Mouse (Mus musculus) kidney, adult 18-20 months (tissue): ENCODE results near the gene Prkar2a.

Experiments used
- DNase-seq: peaks from one replicate; pipeline ENCODE4 v3.0.0; 2021

Gene Prkar2a

GRCm38 (mm10) chr9:108692226-108693041, 3.3 kb downstream of the Prkar2a start:
- peak; percentile 73 for DNase-seq

- no peak for DNase-seq
Observed at GRCm38 (mm10) chr9:108693946-108694345, 4.8 kb downstream of the Prkar2a start.

- DNase-seq, result no peak
Observed at GRCm38 (mm10) chr9:108694533-108694932, 5.4 kb downstream of the Prkar2a start.

- DNase-seq, result no peak
Observed at GRCm38 (mm10) chr9:108702476-108702875, 13.4 kb downstream of the Prkar2a start.

- no peak for DNase-seq
Observed at GRCm38 (mm10) chr9:108703373-108704110, 14.4 kb downstream of the Prkar2a start.

GRCm38 (mm10) chr9:108704591-108704990, 15.5 kb downstream of the Prkar2a start:
- DNase-seq, result no peak

- DNase-seq, result no peak
Observed at GRCm38 (mm10) chr9:108707212-108707611, 18.1 kb downstream of the Prkar2a start.

DNA sequence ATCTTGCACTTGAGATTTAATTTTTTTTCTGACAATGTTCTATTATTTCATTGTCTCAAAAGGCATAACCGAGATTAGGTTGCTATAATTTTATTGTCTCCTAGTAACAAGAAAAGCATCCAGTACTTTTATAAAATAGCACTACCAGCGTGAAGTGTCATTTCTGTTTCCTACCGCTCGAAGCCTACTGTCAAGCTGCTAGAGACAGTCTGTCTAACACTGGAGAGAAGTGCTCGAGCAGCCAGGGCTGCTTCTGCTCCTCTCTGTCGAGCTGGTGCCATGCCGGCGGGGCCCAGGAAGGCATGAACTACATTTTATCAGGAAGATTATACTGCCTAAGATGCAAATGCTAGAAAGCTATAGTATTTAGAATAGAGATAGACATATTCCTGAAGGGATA, 19.7 kb downstream of the Prkar2a start:
- no peak for DNase-seq

- DNase-seq, result no peak
Observed at GRCm38 (mm10) chr9:108710767-108711166, 21.7 kb downstream of the Prkar2a start.

GRCm38 (mm10) chr9:108716199-108716598, 27.1 kb downstream of the Prkar2a start:
- no peak for DNase-seq

GRCm38 (mm10) chr9:108723751-108724150, 34.6 kb downstream of the Prkar2a start:
- DNase-seq, result no peak

DNA sequence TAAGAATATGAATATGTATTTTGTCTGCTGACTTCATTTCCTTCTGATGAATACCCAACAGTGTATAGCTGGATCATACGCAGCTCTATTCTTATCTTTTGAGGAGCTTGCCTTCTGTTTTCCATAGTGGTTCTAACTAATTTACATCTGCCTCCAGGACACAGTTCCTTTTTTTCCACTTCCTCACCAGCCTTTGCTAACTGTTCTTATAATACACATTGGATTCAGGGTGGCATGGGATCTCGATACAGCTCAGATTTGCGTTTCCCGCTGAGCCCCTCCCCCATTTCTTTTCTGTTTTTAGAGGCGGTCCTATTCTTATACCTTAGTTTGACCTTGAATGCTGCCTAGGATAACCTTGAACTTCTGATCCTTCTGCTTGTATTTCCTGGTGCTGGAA, 37.0 kb downstream of the Prkar2a start:
- DNase-seq, result no peak

- DNase-seq, result no peak
Observed at GRCm38 (mm10) chr9:108729050-108729449, 39.9 kb downstream of the Prkar2a start.

- no peak for DNase-seq
Observed at GRCm38 (mm10) chr9:108732462-108732861, 43.3 kb downstream of the Prkar2a start.

DNA sequence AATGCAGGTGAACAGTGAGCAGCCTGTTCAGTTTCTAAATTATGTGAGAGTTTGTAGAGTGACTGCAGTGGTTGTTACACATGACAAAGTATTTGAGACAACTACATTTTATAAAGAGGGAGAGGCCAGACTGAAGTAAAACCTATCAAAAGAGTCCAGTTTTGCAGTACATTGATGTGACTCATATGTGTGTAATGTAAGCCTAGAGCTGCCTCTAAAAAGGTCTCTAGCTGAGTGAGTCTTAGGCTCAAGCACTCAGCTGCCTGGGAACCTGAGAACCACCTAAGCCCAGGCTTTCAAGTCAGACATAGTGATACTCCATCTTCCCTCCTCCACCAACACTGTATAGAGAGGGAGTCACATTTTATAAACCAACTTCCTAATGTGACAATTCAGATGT, 45.5 kb downstream of the Prkar2a start:
- DNase-seq, result no peak

DNA sequence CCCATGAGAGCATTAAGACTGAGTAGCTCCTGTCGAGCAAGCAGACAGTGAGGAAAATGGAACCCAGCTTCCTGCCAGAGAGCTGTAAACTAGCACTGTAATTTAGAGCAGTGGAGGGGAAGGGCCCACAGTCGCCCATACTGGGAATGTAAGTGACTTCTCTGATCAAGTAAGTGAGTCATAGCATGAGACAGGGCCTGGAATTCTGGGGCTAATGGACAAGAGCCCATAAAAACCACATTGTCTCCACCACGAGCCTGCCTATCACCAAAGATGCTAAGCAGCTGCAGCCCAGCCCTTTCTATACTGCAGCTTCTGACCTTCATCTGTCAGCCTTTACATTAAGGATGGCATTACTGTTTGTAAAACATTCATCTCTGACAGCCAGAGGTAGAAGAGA, 50.1 kb downstream of the Prkar2a start:
- DNase-seq, result no peak

DNA sequence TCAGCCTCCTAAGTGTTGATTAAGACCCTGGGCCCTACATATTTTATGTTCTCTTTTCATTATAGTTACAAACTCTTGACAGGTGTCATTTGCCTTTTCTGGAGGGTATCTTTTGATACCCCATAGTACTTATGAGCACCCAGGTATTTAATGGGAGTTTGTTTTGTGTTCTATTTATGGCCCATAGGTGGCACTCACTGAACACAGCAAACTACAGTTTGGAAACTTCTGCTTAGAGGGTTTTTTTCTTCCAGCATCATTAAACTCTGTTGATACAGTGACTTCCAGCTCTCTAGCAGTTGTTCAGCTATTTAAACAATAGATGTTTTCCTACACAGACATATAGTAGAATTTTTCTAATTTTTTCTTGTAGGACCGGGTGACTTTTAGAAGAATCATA, 50.9 kb downstream of the Prkar2a start:
- DNase-seq, result no peak

- DNase-seq, result no peak
Observed at GRCm38 (mm10) chr9:108742048-108742447, 52.9 kb downstream of the Prkar2a start.

- no peak for DNase-seq
Observed at GRCm38 (mm10) chr9:108746876-108747499, 57.9 kb downstream of the Prkar2a start.

DNA sequence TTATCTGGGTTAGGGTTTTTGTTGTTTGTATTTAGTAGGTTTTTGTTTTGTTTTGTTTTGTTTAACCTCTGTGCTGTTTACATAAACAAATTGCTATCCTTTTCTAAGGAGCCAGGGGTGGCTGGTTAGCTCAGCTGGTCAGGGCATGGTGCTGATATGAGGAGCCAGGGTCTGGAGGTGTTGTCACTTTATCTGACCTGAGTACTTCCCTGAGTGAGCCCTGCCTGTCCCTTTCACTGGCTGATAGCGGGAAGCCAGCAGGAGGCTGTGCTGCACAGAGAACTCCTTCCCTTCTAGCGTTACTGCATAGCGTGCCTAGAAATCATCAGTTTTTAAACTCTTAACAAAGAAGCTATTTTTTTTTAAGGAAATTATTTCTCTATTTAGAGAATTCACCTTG, 58.6 kb downstream of the Prkar2a start:
- DNase-seq, result no peak

GRCm38 (mm10) chr9:108748600-108749183, 59.6 kb downstream of the Prkar2a start:
- no peak for DNase-seq

DNA sequence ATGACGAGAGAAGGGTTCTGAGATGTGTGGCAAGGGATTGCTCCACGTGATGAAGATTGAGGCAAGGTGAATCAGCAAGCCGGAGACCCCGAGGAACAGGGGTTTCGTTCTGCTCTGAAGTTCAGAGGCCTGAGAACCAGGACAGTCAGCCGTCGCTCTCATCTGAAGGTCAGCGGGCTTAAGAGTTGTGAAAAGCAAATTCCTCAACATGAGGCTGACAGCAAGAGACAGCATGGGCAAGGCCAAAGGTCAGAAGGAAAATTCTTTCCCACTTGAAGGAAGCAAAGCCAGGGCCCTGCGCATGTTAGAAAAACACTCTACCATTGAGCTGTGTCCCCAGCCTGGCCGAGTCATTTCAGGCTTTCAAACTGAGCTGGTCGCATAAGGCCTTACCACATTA, 61.5 kb downstream of the Prkar2a start:
- peak; percentile 41 for DNase-seq

- no peak for DNase-seq
Observed at GRCm38 (mm10) chr9:108752142-108752920, 63.2 kb downstream of the Prkar2a start.
